Mouse (Mus musculus): ENCODE data around the gene Adap2.
A peak's percentile ranks its signal among the peaks of the same experiment; 100 is the strongest.
"Not testable (repeated sequence)": the region's sequence is repeated elsewhere in the genome, so short reads cannot be mapped to it uniquely, and the experiment has no call there.

Gene Adap2

GRCm38 (mm10) chr11:80153857-80154495, at the start of gene Adap2:
TSS of gene Adap2 (plus strand) at chr11:80154105.
- no peak for DNase-seq (ENCODE audit: low spot score)

GRCm38 (mm10) chr11:80104407-80104806, 49.5 kb upstream of the Adap2 start:
- DNase-seq (ENCODE audit: low spot score), result no peak

- DNase-seq (ENCODE audit: low spot score), result no peak
These were observed 37.5 kb upstream of the Adap2 start for GRCm38 (mm10) chr11:80116411-80116810.

- no peak for DNase-seq (ENCODE audit: low spot score)
These were observed 21.9 kb upstream of the Adap2 start for GRCm38 (mm10) chr11:80132050-80132449.

GRCm38 (mm10) chr11:80134744-80135143, 19.2 kb upstream of the Adap2 start:
- DNase-seq (ENCODE audit: low spot score), result no peak

- no peak for DNase-seq (ENCODE audit: low spot score)
These were observed 17.8 kb upstream of the Adap2 start for GRCm38 (mm10) chr11:80135954-80136683.

GRCm38 (mm10) chr11:80136786-80137185, 17.1 kb upstream of the Adap2 start:
- peak; percentile 22 for DNase-seq (ENCODE audit: low spot score)

GRCm38 (mm10) chr11:80137773-80138172, 16.1 kb upstream of the Adap2 start:
- DNase-seq (ENCODE audit: low spot score), result no peak

- DNase-seq (ENCODE audit: low spot score), result peak; percentile 74
These were observed 11.9 kb upstream of the Adap2 start, which contains the start of gene Tefm for GRCm38 (mm10) chr11:80141825-80142521. TSS of gene Tefm (minus strand) at chr11:80142175.

GRCm38 (mm10) chr11:80142872-80143271, 11.0 kb upstream of the Adap2 start:
- DNase-seq (ENCODE audit: low spot score), result no peak

GRCm38 (mm10) chr11:80145787-80146275, 8.1 kb upstream of the Adap2 start:
- no peak for DNase-seq (ENCODE audit: low spot score)

GRCm38 (mm10) chr11:80147748-80148147, 6.2 kb upstream of the Adap2 start:
- DNase-seq (ENCODE audit: low spot score), result no peak

GRCm38 (mm10) chr11:80148313-80148712, 5.6 kb upstream of the Adap2 start:
- DNase-seq (ENCODE audit: low spot score), result no peak

GRCm38 (mm10) chr11:80148974-80149373, 4.9 kb upstream of the Adap2 start:
- not testable (repeated sequence) for DNase-seq (ENCODE audit: low spot score)

- no peak for DNase-seq (ENCODE audit: low spot score)
These were observed 4.4 kb upstream of the Adap2 start for GRCm38 (mm10) chr11:80149412-80150023.

- no peak for DNase-seq (ENCODE audit: low spot score)
These were observed 3.3 kb upstream of the Adap2 start for GRCm38 (mm10) chr11:80150566-80150965.

- DNase-seq (ENCODE audit: low spot score), result no peak
These were observed 2.4 kb upstream of the Adap2 start for GRCm38 (mm10) chr11:80151541-80151940.

GRCm38 (mm10) chr11:80152376-80152775, 1.5 kb upstream of the Adap2 start:
- DNase-seq (ENCODE audit: low spot score), result no peak

- no peak for DNase-seq (ENCODE audit: low spot score)
These were observed 596 bp downstream of the Adap2 start for GRCm38 (mm10) chr11:80154501-80154900.

- no peak for DNase-seq (ENCODE audit: low spot score)
These were observed 1.6 kb downstream of the Adap2 start for GRCm38 (mm10) chr11:80155541-80155940.

GRCm38 (mm10) chr11:80155961-80156360, 2.1 kb downstream of the Adap2 start:
- DNase-seq (ENCODE audit: low spot score), result no peak

GRCm38 (mm10) chr11:80156841-80157240, 2.9 kb downstream of the Adap2 start:
- DNase-seq (ENCODE audit: low spot score), result no peak

All from layer of hippocampus, adult 9-10 months (tissue).